Mouse (Mus musculus) midbrain, embryonic 13.5 days (tissue): ENCODE measurements around the gene Slc37a1. TPM values are rescaled to one million over a fixed set of nuclear protein-coding genes. Genes with fewer than 3 reads are reported as not detected.
A peak's percentile ranks its signal among the peaks of the same experiment; 100 is the strongest.

Experiments used
- ATAC-seq: fragments of 200-750 bp; cut with Nextera tagmentation; 2 replicates; pipeline ENCODE4 v1.8.0; 2017; ENCODE audit warnings: mild to moderate bottlenecking, moderate TSS enrichment, moderate library complexity
- H3K27ac ChIP-seq: fragments of 300-500 bp; sonication (generic); 2 replicates; pipeline ENCODE4 v1.5.1; 2015; ENCODE audit warnings: inconsistent platforms, mild to moderate bottlenecking, moderate library complexity
- H3K27me3 ChIP-seq: fragments of 300-500 bp; sonication (generic); 2 replicates; pipeline ENCODE4 v1.6.1; 2015; ENCODE audit warnings: mild to moderate bottlenecking, inconsistent platforms
- H3K36me3 ChIP-seq: fragments of 300-500 bp; sonication (generic); 2 replicates; pipeline ENCODE4 v1.6.1; 2015; ENCODE audit warnings: mild to moderate bottlenecking, inconsistent platforms
- H3K4me1 ChIP-seq: fragments of 300-500 bp; sonication (generic); replicated peaks from 2 replicates; pipeline ENCODE4 v1.6.1; 2015; ENCODE audit warnings: inconsistent platforms
- H3K4me2 ChIP-seq: fragments of 300-500 bp; sonication (generic); replicated peaks from 2 replicates; pipeline ENCODE4 v1.6.1; 2015; ENCODE audit warnings: moderate library complexity, mild to moderate bottlenecking, inconsistent platforms
- H3K4me3 ChIP-seq: fragments of 300-500 bp; sonication (generic); replicated peaks from 2 replicates; pipeline ENCODE4 v1.5.1; 2015; ENCODE audit warnings: mild to moderate bottlenecking, inconsistent platforms
- H3K9ac ChIP-seq: fragments of 300-500 bp; sonication (generic); replicated peaks from 2 replicates; pipeline ENCODE4 v1.6.1; 2015; ENCODE audit warnings: mild to moderate bottlenecking, inconsistent platforms
- H3K9me3 ChIP-seq: fragments of 300-500 bp; sonication (generic); 2 replicates; pipeline ENCODE4 v1.6.1; 2016; ENCODE audit warnings: mild to moderate bottlenecking, inconsistent platforms
- WGBS: fragments of 180-500 bp; shearing (Covaris S2); methylation state at CpG from one replicate; pipeline ENCODE4 v1.1.7; 2015; 5-methylcytosine and 5-hydroxymethylcytosine counted together
- polyA plus RNA-seq: library from polyadenylated mRNA; unstranded; fragments of >200 nt; fragmentation: Nextera tagmentation; extraction: Ambion mirVana; gene quantifications from 2 replicates; pipeline ENCODE4 v1.2.1, GENCODE M21; 2015

Gene Slc37a1
- polyA plus RNA-seq, 1 experiment from 2014 or later = 11.4 TPM

GRCm38 (mm10) chr17:31312648-31313047 is 26.1 kb downstream of the Slc37a1 start:
- no peak overlapping the region for H3K9ac ChIP-seq
- peaks cover 11% of the 10 kb centered on the region; the same call in 1 of the 2 replicates for H3K36me3 ChIP-seq
- peaks cover 22% of the 10 kb centered on the region for H3K4me1 ChIP-seq
- no peaks in the 10 kb centered on the region for H3K9me3 ChIP-seq
- no peak overlapping the region for H3K4me2 ChIP-seq
- 76% methylated on average over 10 of the region's 10 CpGs for WGBS
- H3K4me3 ChIP-seq = no peak overlapping the region
- ATAC-seq = no peak
- no peaks in the 10 kb centered on the region; the same call in 1 of the 2 replicates for H3K27me3 ChIP-seq
- H3K27ac ChIP-seq = no peak overlapping the region

- H3K4me2 ChIP-seq = no peak overlapping the region
- 20% methylated on average over 13 of the region's 13 CpGs for WGBS
- H3K27me3 ChIP-seq = no peaks in the 10 kb centered on the region; the same call in 1 of the 2 replicates
- H3K36me3 ChIP-seq = peaks cover 9% of the 10 kb centered on the region; the same call in 1 of the 2 replicates
- H3K4me1 ChIP-seq = peaks cover 15% of the 10 kb centered on the region
- no peaks in the 10 kb centered on the region for H3K9me3 ChIP-seq
- H3K9ac ChIP-seq = no peak overlapping the region
- ATAC-seq = no peak
- H3K4me3 ChIP-seq = no peak overlapping the region
- H3K27ac ChIP-seq = peak overlapping the region; percentile 36; the same call in 1 of the 2 replicates
Observed at GRCm38 (mm10) chr17:31315046-31315792, 28.6 kb downstream of the Slc37a1 start.

GRCm38 (mm10) chr17:31315993-31316392 is 29.4 kb downstream of the Slc37a1 start:
- peaks cover 15% of the 10 kb centered on the region for H3K4me1 ChIP-seq
- no peak overlapping the region for H3K4me2 ChIP-seq
- no peak overlapping the region for H3K27ac ChIP-seq
- peaks cover 7% of the 10 kb centered on the region; the same call in 1 of the 2 replicates for H3K36me3 ChIP-seq
- no peak overlapping the region for H3K9ac ChIP-seq
- H3K27me3 ChIP-seq = no peaks in the 10 kb centered on the region; the same call in 1 of the 2 replicates
- no peak overlapping the region for H3K4me3 ChIP-seq
- no peaks in the 10 kb centered on the region for H3K9me3 ChIP-seq
- no peak for ATAC-seq
- 86% methylated on average over 6 of the region's 6 CpGs for WGBS

- WGBS = 92% methylated on average over 3 of the region's 3 CpGs
- H3K36me3 ChIP-seq = peaks cover 10% of the 10 kb centered on the region
- H3K4me3 ChIP-seq = no peak overlapping the region
- H3K4me1 ChIP-seq = peaks cover 15% of the 10 kb centered on the region
- H3K27ac ChIP-seq = no peak overlapping the region
- ATAC-seq = no peak
- no peaks in the 10 kb centered on the region; the same call in 1 of the 2 replicates for H3K27me3 ChIP-seq
- H3K9ac ChIP-seq = no peak overlapping the region
- no peaks in the 10 kb centered on the region for H3K9me3 ChIP-seq
- no peak overlapping the region for H3K4me2 ChIP-seq
Observed at GRCm38 (mm10) chr17:31316998-31317397, 30.4 kb downstream of the Slc37a1 start.

- no peak overlapping the region for H3K27ac ChIP-seq
- WGBS = 46% methylated on average over 22 of the region's 22 CpGs
- peaks cover 17% of the 10 kb centered on the region for H3K36me3 ChIP-seq
- H3K27me3 ChIP-seq = no peaks in the 10 kb centered on the region; the same call in 1 of the 2 replicates
- H3K9ac ChIP-seq = no peak overlapping the region
- 0 out of 2 replicates have a peak, but pooled peaks have one; percentile 11 for ATAC-seq
- H3K9me3 ChIP-seq = no peaks in the 10 kb centered on the region
- H3K4me1 ChIP-seq = peaks cover 15% of the 10 kb centered on the region
- no peak overlapping the region for H3K4me3 ChIP-seq
- no peak overlapping the region for H3K4me2 ChIP-seq
Observed at GRCm38 (mm10) chr17:31317521-31318272, 31.1 kb downstream of the Slc37a1 start.

- Histone ChIP-seq H3K4me1 (peaks cover 9% of the 10 kb centered on the region), H3K27ac (no peak overlapping the region), H3K36me3 (peaks cover 19% of the 10 kb centered on the region), H3K9ac (no peak overlapping the region), H3K27me3 (peaks cover 3% of the 10 kb centered on the region), H3K4me3 (no peak overlapping the region), H3K9me3 (no peaks in the 10 kb centered on the region), H3K4me2 (no peak overlapping the region)
- ATAC-seq = no peak
- WGBS = 94% methylated on average over 19 of the region's 19 CpGs
Observed at GRCm38 (mm10) chr17:31318906-31319767, 32.5 kb downstream of the Slc37a1 start.

- Histone ChIP-seq H3K9ac (no peak overlapping the region), H3K36me3 (peaks cover 18% of the 10 kb centered on the region)
- WGBS = 79% methylated on average over 12 of the region's 12 CpGs
Observed at GRCm38 (mm10) chr17:31321425-31321824, 34.8 kb downstream of the Slc37a1 start.

GRCm38 (mm10) chr17:31322446-31322845 is 35.9 kb downstream of the Slc37a1 start:
- no peak overlapping the region for H3K4me3 ChIP-seq
- no peak for ATAC-seq
- H3K9me3 ChIP-seq = no peaks in the 10 kb centered on the region
- H3K4me2 ChIP-seq = no peak overlapping the region
- H3K4me1 ChIP-seq = peaks cover 15% of the 10 kb centered on the region
- H3K27me3 ChIP-seq = peaks cover 5% of the 10 kb centered on the region; the same call in 1 of the 2 replicates
- H3K36me3 ChIP-seq = peaks cover 15% of the 10 kb centered on the region
- WGBS = 89% methylated on average over 4 of the region's 4 CpGs
- no peak overlapping the region for H3K9ac ChIP-seq
- no peak overlapping the region for H3K27ac ChIP-seq

More at GRCm38 (mm10) chr17:31321425-31321824, 34.8 kb downstream of the Slc37a1 start:
- H3K27ac ChIP-seq = no peak overlapping the region
- no peak for ATAC-seq
- H3K4me1 ChIP-seq = peaks cover 5% of the 10 kb centered on the region
- no peak overlapping the region for H3K4me3 ChIP-seq
- peaks cover 5% of the 10 kb centered on the region for H3K27me3 ChIP-seq
- no peak overlapping the region for H3K4me2 ChIP-seq
- H3K9me3 ChIP-seq = no peaks in the 10 kb centered on the region

GRCm38 (mm10) chr17:31323379-31323778 is 36.8 kb downstream of the Slc37a1 start:
- H3K36me3 ChIP-seq = peaks cover 15% of the 10 kb centered on the region
- H3K27ac ChIP-seq = no peak overlapping the region
- H3K9ac ChIP-seq = no peak overlapping the region
- H3K4me1 ChIP-seq = peaks cover 15% of the 10 kb centered on the region
- ATAC-seq = no peak
- H3K4me3 ChIP-seq = no peak overlapping the region
- H3K9me3 ChIP-seq = no peaks in the 10 kb centered on the region
- H3K27me3 ChIP-seq = peaks cover 5% of the 10 kb centered on the region; the same call in 1 of the 2 replicates
- 92% methylated on average over 4 of the region's 4 CpGs for WGBS
- H3K4me2 ChIP-seq = no peak overlapping the region

- no peak overlapping the region for H3K27ac ChIP-seq
- H3K27me3 ChIP-seq = peaks cover 5% of the 10 kb centered on the region; the same call in 1 of the 2 replicates
- no peak overlapping the region for H3K4me2 ChIP-seq
- no peak overlapping the region for H3K9ac ChIP-seq
- H3K4me1 ChIP-seq = peaks cover 15% of the 10 kb centered on the region
- peaks cover 15% of the 10 kb centered on the region for H3K36me3 ChIP-seq
- WGBS = 91% methylated on average over 8 of the region's 8 CpGs
- no peak overlapping the region for H3K4me3 ChIP-seq
- no peaks in the 10 kb centered on the region for H3K9me3 ChIP-seq
- no peak for ATAC-seq
Observed at GRCm38 (mm10) chr17:31324227-31324626, 37.6 kb downstream of the Slc37a1 start.

GRCm38 (mm10) chr17:31325451-31326219 is 39.0 kb downstream of the Slc37a1 start:
- Histone ChIP-seq H3K27ac (peak overlapping the region; percentile 49; the same call in 1 of the 2 replicates), H3K36me3 (peaks cover 15% of the 10 kb centered on the region), H3K4me2 (no peak overlapping the region), H3K27me3 (peaks cover 5% of the 10 kb centered on the region; the same call in 1 of the 2 replicates), H3K4me1 (peaks cover 15% of the 10 kb centered on the region), H3K9me3 (no peaks in the 10 kb centered on the region), H3K9ac (no peak overlapping the region), H3K4me3 (no peak overlapping the region)
- ATAC-seq = peak; percentile 46; the same call in 1 of the 2 replicates
- 75% methylated on average over 13 of the region's 13 CpGs for WGBS
